Mouse (Mus musculus) MEL (cell line): Measurements from ENCODE around the gene S100pbp. TPM values are rescaled to one million over a fixed set of nuclear protein-coding genes. Genes with fewer than 3 reads are reported as not detected.

Experiments used
- DNase-seq: peaks from one replicate; pipeline ENCODE4 v3.0.0; 2011; ENCODE audit warnings: low read depth, low spot score
- H3K27ac ChIP-seq: 2 replicates; pipeline ENCODE4 v1.5.1; 2012; ENCODE audit warnings: low read depth, mild to moderate bottlenecking, control low read depth, low read length, moderate library complexity; ENCODE audit not compliant: control insufficient read depth
- H3K27me3 ChIP-seq, 2 experiments: fragments of 150-350 bp in 1 of 2; sonication (generic) in 1 of 2; 2 replicates each; pipeline ENCODE4 v1.6.1; 2012; ENCODE audit warnings: low read length in 2 of 2, mild to moderate bottlenecking in 2 of 2, improper control_type of control experiment in 1 of 2, moderate library complexity in 1 of 2; ENCODE audit not compliant: insufficient read depth in 2 of 2, control insufficient read depth in 1 of 2
- H3K36me3 ChIP-seq, 2 experiments: 2 replicates each; pipeline ENCODE4 v1.6.1; 2012 to 2014; ENCODE audit warnings: low read length in 2 of 2, improper control_type of control experiment in 1 of 2, inconsistent platforms in 1 of 2, mild to moderate bottlenecking in 1 of 2; ENCODE audit not compliant: insufficient read depth in 2 of 2, control insufficient read depth in 1 of 2
- H3K4me1 ChIP-seq, 2 experiments: fragments of 150-350 bp in 1 of 2; sonication (generic) in 1 of 2; 2 replicates each; pipeline ENCODE4 v1.6.1; 2012; ENCODE audit warnings: low read length in 2 of 2, improper control_type of control experiment in 1 of 2, mild to moderate bottlenecking in 1 of 2; ENCODE audit not compliant: insufficient read depth in 2 of 2, control insufficient read depth in 1 of 2
- H3K4me3 ChIP-seq, 2 experiments: fragments of 150-350 bp in 1 of 2; sonication (generic) in 1 of 2; 2 replicates each; pipeline ENCODE4 v1.5.1; 2012; ENCODE audit warnings: low read depth in 2 of 2, low read length in 2 of 2, mild to moderate bottlenecking in 2 of 2, moderate library complexity in 2 of 2, control low read depth in 1 of 2, improper control_type of control experiment in 1 of 2; ENCODE audit not compliant: control insufficient read depth in 1 of 2, insufficient read depth in 1 of 2
- H3K79me2 ChIP-seq: 2 replicates; pipeline ENCODE4 v1.6.1; 2012; ENCODE audit warnings: mild to moderate bottlenecking, low read length, moderate library complexity; ENCODE audit not compliant: control insufficient read depth, poor library complexity, insufficient read depth
- H3K9ac ChIP-seq: 2 replicates; pipeline ENCODE4 v1.6.1; 2012; ENCODE audit warnings: low read depth, mild to moderate bottlenecking, control low read depth, low read length, moderate library complexity; ENCODE audit not compliant: control insufficient read depth, poor library complexity, severe bottlenecking
- H3K9me3 ChIP-seq: fragments of 150-350 bp; sonication (generic); replicated peaks from 2 replicates; pipeline ENCODE4 v1.6.1; 2012; ENCODE audit warnings: mild to moderate bottlenecking, low read length, improper control_type of control experiment, moderate library complexity; ENCODE audit not compliant: insufficient read depth
- BHLHE40 ChIP-seq: IDR thresholded peaks from 2 replicates; pipeline ENCODE4 v1.6.1; 2012; ENCODE audit warnings: low read depth, mild to moderate bottlenecking, inconsistent platforms, low read length, improper control_type of control experiment, borderline replicate concordance
- CTCF ChIP-seq, 3 experiments: IDR thresholded peaks in 2 of 3; conservative IDR thresholded peaks in 1 of 3; 2 replicates each; pipeline ENCODE4 v1.5.1; 2011 to 2012; ENCODE audit warnings: low read length in 3 of 3, low read depth in 2 of 3, mild to moderate bottlenecking in 2 of 3, improper control_type of control experiment in 1 of 3, inconsistent platforms in 1 of 3, mixed read lengths in 1 of 3, moderate library complexity in 1 of 3; ENCODE audit not compliant: control insufficient read depth in 1 of 3, insufficient read depth in 1 of 3, poor library complexity in 1 of 3, severe bottlenecking in 1 of 3
- EP300 ChIP-seq, 2 experiments: IDR thresholded peaks; 2 replicates each; pipeline ENCODE4 v1.6.1; 2011; ENCODE audit warnings: improper control_type of control experiment in 2 of 2, low read length in 2 of 2, low read depth in 1 of 2, mild to moderate bottlenecking in 1 of 2
- GATA1 ChIP-seq: IDR thresholded peaks from 2 replicates; pipeline ENCODE4 v1.6.1; 2011; ENCODE audit warnings: low read depth, low read length, improper control_type of control experiment
- KAT2A ChIP-seq: conservative IDR thresholded peaks from 2 replicates; pipeline ENCODE4 v1.6.1; 2012; ENCODE audit warnings: low read depth, low read length, improper control_type of control experiment, inconsistent platforms
- MAX ChIP-seq: IDR thresholded peaks from 2 replicates; pipeline ENCODE4 v1.6.1; 2011; ENCODE audit warnings: low read length, improper control_type of control experiment
- MAZ ChIP-seq: IDR thresholded peaks from 2 replicates; pipeline ENCODE4 v1.6.1; 2012; ENCODE audit warnings: low read depth, mild to moderate bottlenecking, inconsistent platforms, low read length, improper control_type of control experiment
- MXI1 ChIP-seq: IDR thresholded peaks from 2 replicates; pipeline ENCODE4 v1.6.1; 2011; ENCODE audit warnings: mild to moderate bottlenecking, low read depth, low read length, improper control_type of control experiment
- NELFE ChIP-seq: IDR thresholded peaks from 2 replicates; pipeline ENCODE4 v1.6.1; 2011; ENCODE audit warnings: low read depth, low read length, improper control_type of control experiment
- NRF1 ChIP-seq: IDR thresholded peaks from 2 replicates; pipeline ENCODE4 v1.6.1; 2014; ENCODE audit warnings: low read depth, mild to moderate bottlenecking, inconsistent platforms, low read length, improper control_type of control experiment, moderate library complexity; ENCODE audit not compliant: poor library complexity, insufficient read depth, severe bottlenecking
- POLR2A ChIP-seq, 2 experiments: IDR thresholded peaks; 2 replicates each; pipeline ENCODE4 v1.6.1; 2011 to 2012; ENCODE audit warnings: low read length in 2 of 2, mild to moderate bottlenecking in 2 of 2, control low read depth in 1 of 2, improper control_type of control experiment in 1 of 2, low read depth in 1 of 2, moderate library complexity in 1 of 2; ENCODE audit not compliant: control insufficient read depth in 1 of 2, insufficient read depth in 1 of 2, poor library complexity in 1 of 2
- POLR2AphosphoS2 ChIP-seq: IDR thresholded peaks from 2 replicates; pipeline ENCODE4 v1.6.1; 2011; ENCODE audit warnings: low read length, improper control_type of control experiment
- TAL1 ChIP-seq: IDR thresholded peaks from 2 replicates; pipeline ENCODE4 v1.6.1; 2012; ENCODE audit warnings: mild to moderate bottlenecking, inconsistent platforms, low read length, moderate library complexity, mixed read lengths
- TBP ChIP-seq: IDR thresholded peaks from 2 replicates; pipeline ENCODE4 v1.8.0; 2011; ENCODE audit warnings: low read depth, low read length, improper control_type of control experiment
- UBTF ChIP-seq: IDR thresholded peaks from 2 replicates; pipeline ENCODE4 v1.6.1; 2012; ENCODE audit warnings: low read depth, mild to moderate bottlenecking, inconsistent platforms, low read length, improper control_type of control experiment, moderate library complexity, borderline replicate concordance; ENCODE audit not compliant: insufficient read depth
- USF1 ChIP-seq: IDR thresholded peaks from 2 replicates; pipeline ENCODE4 v1.6.1; 2014; ENCODE audit warnings: low read depth, mild to moderate bottlenecking, inconsistent platforms, low read length, improper control_type of control experiment, moderate library complexity
- polyA plus RNA-seq, 2 experiments: library from polyadenylated mRNA; stranded (reverse) in 1 of 2; unstranded in 1 of 2; fragments of >175 nt in 1 of 2; fragments of >200 nt in 1 of 2; gene quantifications; 2 replicates each; pipeline versions ENCODE4 v1.2.1 to v1.2.4; 2012; ENCODE audit warnings: low replicate concordance in 2 of 2, low read depth in 1 of 2; ENCODE audit not compliant: insufficient read length in 2 of 2, insufficient read depth in 1 of 2, missing spikeins in 1 of 2
- total RNA-seq: library from RNA; depleted of rRNA; stranded (reverse); fragments of 300-350 nt; gene quantifications from 2 replicates; pipeline ENCODE4 v1.2.3, GENCODE M21; 2012

Gene S100pbp
- total and polyA plus RNA-seq, 3 experiments: 11.6 to 28.3 TPM; not detected in 1

- no peaks in the 10 kb centered on the region for H3K4me1 ChIP-seq
- no peaks in the 10 kb centered on the region for H3K9me3 ChIP-seq
- 0 out of 4 replicates have a peak, but pooled peaks cover 0 to 1% of the 10 kb centered on the region in 2 experiments for H3K27me3 ChIP-seq
- no peaks in the 10 kb centered on the region for H3K79me2 ChIP-seq
- no peaks in the 10 kb centered on the region for H3K36me3 ChIP-seq
- no peak overlapping the region for H3K27ac ChIP-seq
- TF ChIP-seq GATA1 (no peak), BHLHE40 (no peak), USF1 (no peak), MAZ (no peak), NELFE (no peak), POLR2AphosphoS2 (no peak), POLR2A (IDR thresholded peaks at IDR 0.05; ENCODE audit: control insufficient read depth in 1 of 2, insufficient read depth in 1 of 2, low read depth in 1 of 2, low read length in 2 of 2, poor library complexity in 1 of 2) (no peak), UBTF (no peak), MXI1 (no peak)
- TF ChIP-seq, all 39 proteins: peak for 0
- no peak overlapping the region for H3K9ac ChIP-seq
- DNase-seq: no peak
- no peak overlapping the region for H3K4me3 ChIP-seq
Observed at GRCm38 (mm10) chr4:129117720-129118510, 71.6 kb downstream of the S100pbp start.

DNA sequence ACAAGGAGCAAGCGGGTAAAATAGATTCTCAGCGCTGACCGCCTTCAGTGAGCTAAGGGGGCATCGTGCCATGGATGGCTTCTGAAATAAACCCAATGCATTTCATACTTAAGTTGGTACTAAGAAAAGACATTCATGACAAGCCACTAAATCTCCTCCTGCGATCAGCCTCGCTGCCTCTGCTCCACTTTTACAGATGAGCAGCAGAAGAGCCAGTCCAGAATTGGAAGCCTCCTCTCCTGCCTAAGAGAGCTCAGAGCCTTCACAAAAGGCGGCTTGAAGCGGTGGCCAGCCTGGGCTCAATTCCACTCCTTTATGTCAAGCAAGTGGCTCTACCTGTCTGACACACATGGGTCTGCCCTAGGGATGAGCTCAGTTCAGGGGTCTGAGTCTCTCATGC, 72.8 kb downstream of the S100pbp start:
- Histone ChIP-seq H3K79me2 (no peaks in the 10 kb centered on the region), H3K27me3 (0 out of 4 replicates have a peak, but pooled peaks cover 0 to 1% of the 10 kb centered on the region in 2 experiments), H3K9ac (no peak overlapping the region), H3K4me1 (no peaks in the 10 kb centered on the region), H3K9me3 (no peaks in the 10 kb centered on the region), H3K36me3 (no peaks in the 10 kb centered on the region), H3K4me3 (no peak overlapping the region), H3K27ac (no peak overlapping the region)
- no peak for DNase-seq
- no peak for TF ChIP-seq MAX
- no peak for TF ChIP-seq GATA1
- TF ChIP-seq NRF1: no peak
- TF ChIP-seq TAL1: no peak
- TF ChIP-seq TBP: no peak
- TF ChIP-seq KAT2A: no peak
- TF ChIP-seq USF1: no peak
- TF ChIP-seq EP300 (IDR thresholded peaks at IDR 0.05; ENCODE audit: low read depth in 1 of 2, low read length in 2 of 2): no peak
- no peak for TF ChIP-seq CTCF (IDR thresholded peaks at IDR 0.05 in 2 of 3, conservative IDR thresholded peaks at IDR 0.05 in 1 of 3; ENCODE audit: control insufficient read depth in 1 of 3, insufficient read depth in 1 of 3, low read depth in 2 of 3, low read length in 3 of 3, poor library complexity in 1 of 3, severe bottlenecking in 1 of 3)
